Mouse (Mus musculus) frontal cortex, postnatal 36 days (tissue): ENCODE results near the gene Cfdp1.

Experiments
- DNase-seq, 2 experiments: peaks; one replicate each; pipeline ENCODE4 v3.0.0; 2022; ENCODE audit warnings: low spot score in 2 of 2

Gene Cfdp1

DNA sequence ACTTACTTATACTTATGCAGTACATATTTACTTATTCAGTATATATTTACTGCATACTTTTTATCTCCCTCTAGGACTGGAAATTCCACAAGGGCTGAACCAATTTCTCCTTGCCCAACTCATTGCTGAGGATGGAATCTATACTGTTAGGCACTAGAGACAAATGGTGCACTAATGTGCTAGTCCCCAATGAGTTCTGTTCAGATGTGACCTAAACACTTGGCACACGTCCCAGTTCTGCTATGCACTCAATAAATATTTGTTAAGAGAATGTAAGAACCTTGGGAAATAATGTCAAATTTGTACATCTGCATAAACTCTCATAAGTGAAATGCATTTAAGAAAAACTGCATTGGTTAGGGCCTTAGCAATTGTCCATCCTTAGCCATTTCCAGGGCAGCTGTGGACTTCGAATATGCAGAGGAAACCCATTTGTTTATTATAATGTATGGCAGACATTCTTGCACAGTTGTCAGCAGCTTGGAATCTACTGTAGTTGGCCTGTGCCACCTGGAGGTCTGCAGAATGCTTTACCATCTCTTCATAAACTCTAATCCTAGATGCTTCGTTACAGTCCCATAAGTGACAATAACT, 60.7 kb downstream of the Cfdp1 start:
- no peak for DNase-seq

DNA sequence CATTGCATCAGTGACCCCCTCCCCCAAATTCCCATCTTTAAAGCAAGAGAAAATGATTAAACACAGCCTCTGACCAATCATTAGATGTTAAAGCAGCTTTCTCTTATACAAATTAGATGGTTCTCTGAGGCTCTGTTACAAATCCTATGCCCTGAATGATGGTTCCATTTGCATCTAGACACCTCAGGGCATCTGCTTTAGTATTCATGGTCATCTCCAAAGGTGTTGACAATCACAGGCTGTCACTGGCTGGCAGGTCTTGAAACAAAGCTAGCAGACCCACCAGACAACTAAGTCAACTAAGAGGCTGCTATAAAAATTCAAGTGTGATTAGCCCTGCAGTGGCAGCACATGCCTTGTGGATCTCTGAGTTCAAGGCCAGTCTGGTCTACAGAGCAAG, 64.5 kb downstream of the Cfdp1 start:
- DNase-seq: no peak

DNA sequence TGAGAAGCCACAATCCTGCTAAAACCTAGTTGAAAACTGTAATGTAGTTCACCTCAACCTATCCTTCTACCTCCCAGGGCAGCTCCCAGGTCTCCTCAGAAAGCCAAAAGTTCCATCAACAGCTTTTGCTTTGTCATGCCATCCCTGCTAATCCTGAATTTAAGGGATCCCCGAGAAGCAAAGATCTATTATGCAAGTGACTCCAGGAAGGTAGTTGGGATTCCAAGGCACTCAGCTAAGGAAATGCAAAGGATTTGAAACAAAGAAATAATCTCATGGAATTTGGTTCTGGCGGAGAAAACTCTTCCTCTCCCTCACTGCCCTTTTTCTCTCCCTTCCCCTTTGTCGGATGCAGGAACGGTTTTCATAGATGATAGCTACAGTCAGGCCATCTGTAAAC, 64.9 kb downstream of the Cfdp1 start:
- no peak for DNase-seq

DNA sequence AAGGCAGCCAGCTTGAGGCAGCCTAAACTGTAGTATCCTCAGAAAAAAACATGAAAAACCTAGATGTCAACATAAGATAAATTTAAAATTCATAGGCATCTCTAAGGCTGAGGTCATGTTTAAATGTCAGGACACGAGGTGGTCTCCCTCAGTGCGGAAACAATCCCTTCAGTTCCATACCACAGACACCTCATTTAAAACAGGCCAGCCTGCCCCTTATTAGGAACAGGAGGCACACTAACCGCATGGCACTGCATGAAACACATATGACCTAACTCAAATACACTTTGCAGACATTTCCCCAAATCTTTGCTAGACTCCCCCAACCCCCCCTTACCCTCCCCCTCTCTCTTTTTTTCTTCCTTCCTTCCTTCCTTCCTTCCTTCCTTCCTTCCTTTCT, 65.6 kb downstream of the Cfdp1 start:
- no peak for DNase-seq

DNA sequence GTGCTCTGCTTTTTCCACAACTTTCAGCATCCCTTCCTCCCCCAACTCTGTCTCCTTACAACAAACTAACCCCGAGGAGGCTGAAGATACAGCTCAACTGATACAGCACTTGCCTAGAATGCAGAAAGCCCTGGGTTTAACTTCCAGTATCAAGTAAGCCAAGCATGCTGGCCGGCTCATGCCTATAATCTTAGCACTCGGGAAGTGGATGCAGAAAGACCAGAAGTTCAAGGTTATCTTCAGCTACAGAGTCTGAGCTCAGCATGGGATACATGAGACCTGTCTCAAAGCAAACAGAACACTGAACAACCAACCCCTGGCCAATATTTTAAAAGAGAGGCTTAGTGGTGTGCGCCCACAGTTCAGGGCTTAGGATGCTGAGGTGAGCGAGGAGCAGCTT, 66.0 kb downstream of the Cfdp1 start:
- no peak for DNase-seq

DNA sequence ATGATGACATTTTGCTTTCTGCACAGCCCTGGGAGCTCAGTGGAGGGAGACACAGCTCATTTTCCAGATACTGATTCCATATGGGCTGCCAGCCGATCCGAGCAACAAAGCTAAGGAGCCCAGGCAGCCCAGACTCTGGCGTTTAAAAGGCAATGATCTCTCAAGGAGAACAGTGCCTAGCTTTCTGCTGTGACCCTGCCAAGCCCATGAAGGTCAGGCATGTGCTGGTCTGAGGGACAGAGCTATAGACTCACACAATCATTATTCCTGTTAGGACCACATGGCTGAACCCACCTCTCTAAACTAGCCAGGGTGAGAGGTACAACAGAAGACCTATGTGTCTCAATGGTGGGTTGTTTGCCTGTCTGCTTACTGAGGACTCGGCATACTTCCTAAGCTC, 66.4 kb downstream of the Cfdp1 start:
- no peak for DNase-seq

DNA sequence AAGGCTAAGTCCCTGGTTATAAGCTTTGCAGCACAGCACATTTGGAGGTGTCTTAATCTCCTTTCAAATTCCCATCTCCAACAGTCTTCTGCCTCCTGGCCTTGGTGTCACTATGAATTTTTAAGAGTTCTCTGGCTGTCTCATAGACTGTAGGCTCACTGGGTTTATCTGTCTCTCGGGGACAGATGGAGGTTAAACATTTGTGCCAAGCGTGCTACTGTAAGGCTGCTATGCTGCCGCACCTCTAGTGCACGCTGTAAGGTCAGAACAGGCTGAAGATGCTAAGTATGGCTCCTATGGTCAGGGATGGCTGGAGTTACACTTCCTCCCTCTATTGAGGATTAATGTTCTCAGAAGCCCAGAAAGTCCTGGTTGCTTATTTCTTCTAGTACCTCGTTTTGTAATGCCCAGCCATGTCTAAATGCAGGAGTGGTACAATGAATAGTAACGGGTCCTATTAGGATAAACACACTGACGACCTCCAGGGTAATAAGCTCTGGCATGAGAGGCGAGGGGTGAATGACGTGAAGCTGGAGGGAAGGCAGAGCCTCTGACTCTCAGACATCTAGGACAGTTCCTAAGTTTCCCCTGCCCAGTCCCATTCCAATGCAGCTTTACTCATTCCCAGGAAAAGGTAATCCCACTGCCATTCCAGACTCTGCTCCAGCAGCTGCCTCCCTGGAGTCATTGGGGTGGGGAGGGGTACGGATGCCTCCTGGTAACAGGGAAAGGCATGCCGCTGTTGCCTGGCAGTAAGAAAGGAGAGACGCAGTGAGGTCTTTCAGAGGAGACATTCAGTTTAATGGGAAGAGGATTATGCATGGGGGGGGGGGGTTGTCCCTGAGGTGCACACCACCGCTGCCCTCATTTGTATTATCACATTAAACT, 67.1 kb downstream of the Cfdp1 start:
- no peak for DNase-seq

DNA sequence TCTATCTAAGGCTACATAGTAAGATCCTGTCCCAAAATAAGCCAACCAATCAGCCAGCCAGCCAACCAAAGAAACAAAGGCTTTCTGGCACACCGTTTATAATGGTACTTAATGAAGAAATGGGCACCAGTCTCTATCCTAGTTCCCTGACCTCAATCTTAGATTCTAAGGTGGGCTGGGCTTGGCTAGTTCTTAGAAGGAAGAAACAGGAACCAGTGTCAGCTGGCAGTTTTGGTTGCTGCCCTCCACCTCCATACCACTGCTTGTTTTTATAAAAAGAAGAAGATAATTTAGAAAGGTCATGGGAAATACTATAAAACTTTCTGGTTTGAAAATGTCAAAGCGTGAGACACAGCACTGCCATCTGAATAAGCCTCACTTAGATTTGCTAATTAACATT, 68.0 kb downstream of the Cfdp1 start:
- no peak for DNase-seq

DNA sequence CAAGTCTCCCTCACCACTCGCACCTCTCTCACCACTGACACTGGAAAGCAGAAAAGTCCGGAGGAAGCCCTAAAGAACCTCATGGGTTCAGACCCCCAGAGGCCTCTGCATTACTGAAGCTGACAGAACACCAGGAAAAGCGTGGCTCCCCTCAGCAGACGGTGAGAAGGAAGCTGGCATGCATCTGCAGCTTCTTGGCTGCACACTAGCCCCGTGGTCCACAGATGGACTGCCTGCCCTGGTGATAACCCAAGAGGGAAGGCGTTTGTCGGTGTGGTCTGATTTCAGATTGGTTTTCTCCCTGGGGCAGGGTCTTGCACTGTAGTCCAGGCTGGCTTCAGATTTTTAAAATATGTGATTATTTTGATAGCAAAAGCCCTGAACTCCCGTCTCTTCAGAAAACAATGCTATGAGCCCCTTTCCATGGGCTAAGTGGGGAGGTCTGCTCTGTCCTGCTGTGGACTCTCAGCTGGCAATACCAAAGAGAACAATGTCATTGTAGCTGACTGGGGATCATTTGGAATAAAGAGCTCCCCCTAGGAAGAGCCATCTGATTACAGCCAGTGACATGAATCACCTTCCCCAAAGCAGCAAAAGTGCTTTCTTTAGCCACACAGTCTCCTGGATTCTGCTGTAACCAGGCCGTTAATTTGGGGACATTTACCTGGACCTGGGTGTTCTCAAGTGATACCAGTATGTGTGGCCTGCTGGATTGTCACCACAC, 71.3 kb downstream of the Cfdp1 start:
- DNase-seq: no peak

DNA sequence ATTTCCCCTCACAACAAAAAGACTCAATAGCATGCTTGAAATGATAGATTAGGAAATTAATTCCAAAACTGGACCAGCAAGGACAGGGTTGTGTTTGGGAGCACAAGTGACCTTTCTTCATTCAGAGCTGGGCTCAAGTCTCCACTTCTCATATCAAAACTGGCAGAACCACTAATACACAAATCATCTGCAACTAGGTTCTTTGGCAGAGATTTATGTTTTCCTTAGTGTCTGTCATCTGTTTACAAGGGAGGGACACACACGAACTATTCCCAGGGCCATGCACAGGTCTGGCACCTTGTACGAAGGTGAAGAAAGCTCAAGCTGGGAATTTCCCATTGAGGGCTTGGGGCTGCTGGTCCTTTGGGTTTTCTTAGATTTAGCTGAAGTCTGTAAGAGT, 71.9 kb downstream of the Cfdp1 start:
- DNase-seq: no peak

DNA sequence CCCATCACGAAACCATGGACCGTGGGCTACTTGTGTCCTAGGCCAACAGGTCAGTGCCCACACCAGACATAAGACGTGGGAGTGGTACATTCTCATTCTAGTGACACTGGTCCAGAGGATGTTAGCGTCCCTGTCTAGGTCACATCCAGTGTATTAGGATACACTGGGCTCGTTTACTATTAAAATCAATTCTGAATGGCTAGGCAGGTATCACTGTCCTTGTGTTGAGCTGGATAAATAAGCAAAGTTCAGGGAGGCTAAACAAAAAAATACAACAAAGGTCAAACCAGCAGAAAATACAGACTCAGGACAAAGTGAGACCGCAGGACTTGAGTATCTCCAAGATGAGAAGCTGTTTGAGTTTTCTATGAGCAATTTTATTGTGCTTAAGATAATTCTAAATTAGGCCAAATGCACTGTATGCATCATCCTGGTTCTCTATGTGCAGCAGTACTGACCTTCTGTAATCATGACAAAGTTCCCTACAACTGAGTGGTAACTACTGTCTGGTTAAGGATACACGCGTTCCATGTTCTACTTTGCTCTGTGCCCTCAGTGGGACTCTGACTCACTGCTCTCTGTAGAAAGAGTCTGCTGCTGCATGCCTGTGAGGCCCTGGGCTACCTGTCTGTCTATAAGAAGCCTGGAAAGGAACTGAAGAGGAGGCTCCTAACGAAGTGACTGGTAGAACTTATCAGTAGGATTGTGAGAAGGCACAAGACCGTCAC, 73.2 kb downstream of the Cfdp1 start:
- no peak for DNase-seq

DNA sequence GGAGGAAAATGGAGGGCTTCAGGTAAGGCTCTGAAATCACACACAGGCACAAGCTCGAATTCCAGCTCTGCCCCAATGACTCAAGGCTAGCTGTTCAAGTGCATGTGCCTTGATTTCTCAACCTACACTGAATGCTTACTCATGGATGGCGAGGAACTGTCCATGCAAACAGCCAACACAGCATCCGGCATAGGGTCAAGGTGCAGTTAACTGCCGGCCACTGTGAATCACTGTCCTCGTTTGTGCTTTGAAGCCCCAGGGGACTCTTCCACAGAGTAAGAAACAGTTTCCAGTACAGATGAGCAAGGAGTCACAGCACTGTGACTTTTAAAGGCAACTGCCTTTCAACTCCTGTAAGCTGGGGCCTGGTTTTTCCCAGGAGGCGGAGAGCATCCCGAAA, 74.4 kb downstream of the Cfdp1 start:
- no peak for DNase-seq

DNA sequence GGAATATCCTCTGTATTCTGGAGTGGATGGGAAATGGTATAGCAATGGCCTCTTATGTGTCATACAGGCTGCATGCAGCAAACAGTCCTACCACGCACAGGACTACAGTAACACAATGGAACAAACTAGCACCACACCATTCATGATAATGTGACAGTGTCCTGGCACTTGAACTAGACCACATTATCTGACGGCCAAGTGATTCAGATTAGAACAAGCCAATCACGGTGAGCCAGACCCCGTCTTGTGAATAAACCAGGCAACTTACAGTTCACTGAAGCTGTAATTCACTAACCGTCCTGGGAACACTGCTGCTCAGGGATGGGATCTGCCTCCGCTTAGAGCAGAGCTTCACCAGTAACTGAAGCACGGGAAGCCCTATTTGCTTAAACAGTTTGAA, 75.3 kb downstream of the Cfdp1 start:
- DNase-seq: no peak

DNA sequence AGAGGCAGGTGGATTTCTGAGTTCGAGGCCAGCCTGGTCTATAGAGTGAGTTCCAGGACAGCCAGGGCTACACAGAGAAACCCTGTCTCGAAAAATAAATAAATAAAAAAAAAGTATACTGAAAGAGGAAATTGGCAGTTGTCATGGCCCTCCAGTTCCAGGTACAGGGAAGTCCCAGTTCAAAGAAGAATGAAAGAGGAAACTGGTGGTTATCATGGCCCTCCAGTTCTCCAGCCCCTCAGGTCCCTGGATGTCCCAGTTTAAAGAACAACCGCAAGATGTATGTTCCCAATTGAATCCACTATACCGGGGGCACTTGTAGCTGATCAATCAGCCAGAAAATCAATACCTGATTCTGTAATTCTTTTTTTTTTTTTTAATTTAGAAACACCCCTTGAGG, 77.6 kb downstream of the Cfdp1 start:
- no peak for DNase-seq

DNA sequence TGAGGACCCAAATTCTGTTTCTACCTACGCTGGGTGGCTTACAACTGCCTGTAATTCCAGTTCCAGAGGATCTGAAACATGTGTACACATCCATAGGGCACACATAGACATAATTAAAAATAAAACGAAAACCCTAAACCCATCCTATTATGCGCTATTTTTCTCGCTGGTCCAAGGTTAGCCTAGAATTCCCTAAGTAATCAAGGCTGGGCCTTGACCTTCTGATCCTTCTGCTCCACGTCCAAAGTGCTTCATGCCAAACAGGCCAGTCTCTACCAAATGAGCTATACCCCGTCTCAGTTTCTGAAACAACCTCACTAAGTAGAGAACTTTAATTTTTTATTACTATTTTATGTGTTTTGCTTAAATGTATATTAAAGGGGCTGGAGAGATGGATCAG, 78.3 kb downstream of the Cfdp1 start:
- DNase-seq: no peak

DNA sequence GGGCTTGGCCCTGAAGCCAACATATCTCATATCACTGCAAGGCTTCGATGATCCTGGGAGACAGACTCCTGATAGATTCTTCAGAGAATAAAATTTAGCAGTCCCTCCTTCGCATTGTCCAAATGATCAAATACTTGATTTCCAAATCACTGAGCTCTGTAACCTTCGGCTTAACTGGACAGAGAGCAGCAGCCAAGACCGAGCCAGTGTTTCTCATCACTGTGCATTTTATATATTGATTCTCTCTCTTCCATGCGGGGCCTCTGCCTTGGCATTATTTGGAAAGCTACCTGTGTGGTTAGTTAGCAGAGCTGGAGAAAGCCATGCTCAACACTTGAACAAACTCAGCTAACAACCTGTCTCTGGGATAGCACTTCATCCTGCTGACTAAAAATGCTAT, 80.6 kb downstream of the Cfdp1 start:
- DNase-seq: no peak

DNA sequence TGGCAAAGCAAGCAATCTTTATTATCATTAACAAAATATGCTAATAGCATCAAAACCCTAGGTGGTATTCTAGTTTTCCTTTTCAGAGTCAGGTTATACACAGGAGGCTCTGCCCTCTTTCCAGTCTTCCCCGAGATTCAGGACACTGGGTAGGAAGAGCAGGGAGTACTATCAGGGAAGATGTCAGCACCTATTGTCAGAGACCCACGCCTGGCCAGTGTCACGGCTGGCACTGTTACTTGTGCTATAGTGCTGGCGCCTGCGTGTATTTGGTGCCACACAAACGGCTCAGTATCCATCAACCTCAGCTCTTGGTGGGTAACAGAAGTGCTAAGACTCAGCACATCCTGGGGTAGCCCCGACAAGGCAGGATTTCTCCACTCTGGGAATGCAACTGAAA, 81.0 kb downstream of the Cfdp1 start:
- no peak for DNase-seq

DNA sequence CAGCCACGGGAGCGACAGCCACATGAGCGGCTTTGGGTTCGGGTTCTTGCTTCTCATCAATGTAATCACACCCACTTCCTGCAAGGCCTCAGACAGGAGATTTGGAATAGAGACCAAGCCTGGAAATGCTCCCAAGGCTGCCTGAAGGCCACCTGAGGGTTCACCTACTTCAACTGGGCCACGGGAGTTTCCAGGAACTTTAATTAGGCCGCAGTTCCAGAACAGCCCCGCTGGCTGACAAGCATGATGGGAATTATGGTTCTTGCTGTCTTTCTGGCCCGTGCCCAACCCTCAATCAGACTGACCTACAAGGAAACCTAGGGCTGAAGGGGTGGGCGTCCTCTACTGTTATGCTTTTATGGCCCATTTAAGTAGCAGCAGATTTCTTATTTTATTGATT, 82.0 kb downstream of the Cfdp1 start:
- DNase-seq: no peak

DNA sequence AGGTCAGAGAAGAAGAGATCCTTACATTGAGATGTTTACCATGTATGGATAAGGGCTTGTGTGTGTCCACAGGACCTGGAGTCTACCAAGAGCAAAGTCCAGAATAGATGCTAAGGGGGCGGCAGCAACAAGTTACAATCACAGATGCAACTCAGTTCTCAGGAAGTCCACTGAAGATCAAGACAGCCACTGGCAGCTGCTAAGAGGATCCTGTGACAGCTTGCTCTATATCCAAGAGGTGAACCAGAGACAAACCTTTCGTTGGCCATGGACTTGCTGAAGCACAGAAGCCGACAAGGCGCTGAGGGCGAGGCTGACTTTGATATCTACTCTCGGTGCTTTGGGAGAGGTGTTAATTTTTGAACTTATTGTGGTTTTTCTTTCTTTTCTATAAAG, 82.5 kb downstream of the Cfdp1 start:
- DNase-seq: no peak

DNA sequence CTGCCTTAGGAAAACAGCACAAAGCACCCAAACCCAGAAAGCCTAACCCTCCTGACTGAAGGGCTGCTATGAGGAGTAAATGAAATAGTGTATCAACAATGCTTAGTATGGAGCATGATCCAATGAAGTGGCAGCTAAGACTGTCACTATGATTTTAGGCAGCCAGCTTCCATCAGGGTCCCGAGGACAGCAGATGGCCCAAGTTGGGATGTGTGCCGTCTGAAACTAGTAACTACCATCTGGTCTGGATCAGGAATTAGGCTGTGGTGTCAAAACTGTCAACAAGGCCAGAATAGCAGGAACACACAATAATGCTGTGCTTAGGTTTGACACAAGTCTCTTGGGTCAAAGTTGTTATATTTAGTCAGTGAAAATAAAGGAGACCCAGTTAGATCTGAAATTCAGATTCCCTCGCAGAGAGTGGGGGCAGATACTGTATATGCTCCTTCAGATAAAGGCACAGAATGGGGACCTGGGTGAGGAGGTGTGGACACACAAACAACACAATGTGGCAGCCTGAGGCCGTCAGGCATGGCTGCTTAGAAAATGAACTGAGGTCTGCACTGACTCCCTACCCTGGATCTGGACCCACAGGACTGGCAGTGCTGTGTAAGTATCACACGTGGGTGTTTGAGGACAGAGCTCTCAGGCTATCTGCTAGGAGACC, 83.0 kb downstream of the Cfdp1 start:
- no peak for DNase-seq

DNA sequence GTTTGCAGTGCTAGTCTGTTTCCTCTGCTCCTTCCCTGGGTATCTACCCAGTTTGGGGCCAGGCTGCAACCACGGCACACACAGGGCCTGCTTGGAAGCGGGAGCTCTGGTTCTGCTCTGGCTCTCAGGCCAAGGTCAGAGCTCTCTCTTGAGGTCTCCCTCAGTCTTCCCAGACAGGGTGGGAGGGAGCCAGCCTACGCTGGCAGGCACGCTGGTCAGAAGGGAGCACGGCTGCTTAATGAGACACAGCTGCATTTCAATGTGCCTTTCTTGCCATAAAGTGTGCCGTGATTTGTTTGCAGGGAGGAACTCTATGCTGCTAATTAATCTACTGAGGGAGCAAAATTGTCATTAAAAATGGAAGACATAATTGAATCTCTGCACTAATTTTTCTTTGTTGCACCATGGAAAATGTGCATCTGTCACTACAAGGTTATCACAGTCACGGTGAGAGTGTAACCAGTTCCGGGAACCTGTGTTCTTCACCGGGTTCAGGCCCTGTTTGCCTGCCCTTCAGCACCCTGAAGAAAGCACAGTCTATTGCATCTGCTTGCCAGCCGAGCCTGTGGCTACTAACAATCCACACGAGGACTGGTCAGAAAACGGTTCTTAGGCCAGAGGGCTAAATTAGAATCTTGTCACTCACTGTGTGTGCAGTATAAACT, 84.2 kb downstream of the Cfdp1 start:
- peak in 1 of 2 experiments; percentile 41 for DNase-seq
